Mouse (Mus musculus) megakaryocyte, embryonic 14.5 days (primary cell): ENCODE data around the gene Als2.

Source experiments
- FLI1 ChIP-seq: IDR thresholded peaks from 2 replicates; pipeline ENCODE4 v1.6.1; 2012; ENCODE audit warnings: low read length, inconsistent platforms, mixed read lengths
- GATA1 ChIP-seq: IDR thresholded peaks from 3 replicates; pipeline ENCODE4 v1.6.1; 2012; ENCODE audit warnings: mixed read lengths, low read length, inconsistent platforms, borderline replicate concordance

DNA sequence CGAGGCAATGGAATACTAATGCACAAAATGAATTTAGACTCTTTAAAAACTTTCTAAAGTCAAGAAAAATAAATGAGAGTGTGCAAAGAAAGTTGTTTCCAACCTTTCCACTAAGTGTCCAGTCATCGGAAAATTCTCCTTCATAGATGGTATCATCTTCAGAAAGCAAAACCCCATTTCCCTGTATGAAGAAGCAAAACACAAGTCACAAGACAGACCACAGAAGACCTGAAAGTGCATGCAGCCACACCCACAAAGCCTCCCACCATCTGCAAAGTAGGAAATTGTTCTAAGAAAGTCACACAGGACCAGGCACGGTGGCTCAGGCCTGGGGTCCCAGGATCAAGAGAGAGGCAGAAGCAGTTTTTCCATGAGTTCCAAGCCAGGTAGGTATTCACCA, 57.0 kb downstream of the Als2 start:
- TF ChIP-seq GATA1, result no peak
- TF ChIP-seq FLI1, result no peak
